Mouse (Mus musculus): ENCODE data around the gene Prr15l. TPM values are rescaled to one million over a fixed set of nuclear protein-coding genes. Genes with fewer than 3 reads are reported as not detected.

The Prr15l gene
- polyA plus RNA-seq, 1 experiment from 2014 or later, result 0.35 TPM

DNA sequence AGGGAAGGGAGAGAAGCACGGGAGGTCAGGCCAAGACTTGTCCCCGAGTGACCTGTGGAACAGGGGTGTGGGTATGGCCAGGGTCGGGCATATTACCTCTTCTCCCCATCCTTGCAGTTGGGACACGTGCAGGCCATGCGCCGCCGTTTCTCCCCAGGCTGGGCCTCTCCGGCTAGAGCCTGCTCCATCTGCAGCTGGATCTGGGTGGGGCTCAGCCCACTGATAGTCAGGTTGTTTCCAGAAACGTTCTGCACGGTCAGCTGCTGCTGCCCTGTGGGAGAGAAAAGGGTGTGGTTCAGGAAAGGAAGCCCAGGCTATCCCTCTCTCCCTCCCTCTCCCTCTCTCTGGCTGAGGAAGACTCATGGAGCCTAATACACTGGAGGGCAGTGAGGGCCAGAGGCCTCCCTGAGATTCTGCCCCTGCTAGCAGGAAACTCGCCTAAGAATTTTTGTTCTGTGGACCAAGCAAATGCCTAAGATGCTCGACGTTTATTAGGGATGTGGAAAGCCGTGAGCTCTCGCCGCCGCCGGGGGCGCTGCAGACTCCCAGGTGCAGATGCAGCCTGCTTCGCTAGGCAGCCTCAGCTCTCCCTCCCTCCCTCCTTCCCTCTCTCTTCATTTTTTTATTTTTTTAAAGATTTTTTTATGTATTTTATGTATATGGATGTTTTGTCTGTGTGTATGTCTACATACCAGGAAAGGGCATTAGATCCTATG is 28.3 kb downstream of the Prr15l start:
- Histone ChIP-seq H3K9me3 (no peaks in the 10 kb centered on the region), H3K27ac (replicated peaks) (no peak overlapping the region), H3K36me3 (peaks cover 80% of the 10 kb centered on the region), H3K4me3 (no peak overlapping the region), H3K27me3 (no peaks in the 10 kb centered on the region), H3K4me1 (replicated peaks) (no peaks in the 10 kb centered on the region), H3K4me2 (no peak overlapping the region), H3K9ac (no peak overlapping the region)
- 60% methylated on average over 20 of the region's 20 CpGs for WGBS
- no peak; the same call in 1 of the 2 replicates for ATAC-seq (ENCODE audit: low FRiP score, low read depth)

- Histone ChIP-seq H3K4me2 (no peak overlapping the region), H3K27me3 (no peaks in the 10 kb centered on the region), H3K36me3 (peaks cover 80% of the 10 kb centered on the region), H3K4me3 (no peak overlapping the region), H3K4me1 (replicated peaks) (no peaks in the 10 kb centered on the region), H3K27ac (replicated peaks) (no peak overlapping the region), H3K9ac (no peak overlapping the region), H3K9me3 (no peaks in the 10 kb centered on the region)
- ATAC-seq (ENCODE audit: low FRiP score, low read depth), result no peak
- WGBS, result 91% methylated on average over 10 of the region's 10 CpGs
Measured at GRCm38 (mm10) chr11:96957061-96957805, 29.3 kb downstream of the Prr15l start.

DNA sequence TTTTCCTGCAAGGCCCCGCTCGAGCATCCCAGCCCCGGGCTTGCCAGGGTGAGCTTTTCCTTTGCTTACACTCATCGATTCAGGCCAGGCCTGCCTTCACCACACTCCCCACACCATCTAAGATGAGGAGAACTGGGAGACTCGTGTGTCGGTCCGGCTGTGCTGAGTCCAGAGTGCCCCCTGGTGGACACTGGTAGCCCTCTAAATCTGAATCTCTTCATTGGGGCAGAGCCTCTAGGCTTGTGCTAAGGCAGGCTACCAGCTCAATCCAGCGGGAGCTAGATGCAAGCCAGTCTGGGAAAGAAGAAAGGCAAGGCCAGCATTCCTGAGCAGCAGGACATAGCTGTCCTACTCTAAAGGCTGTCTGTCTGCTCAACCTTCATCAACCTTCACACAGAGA is 35.7 kb downstream of the Prr15l start:
- Histone ChIP-seq H3K4me3 (no peak overlapping the region), H3K36me3 (peaks cover 40% of the 10 kb centered on the region), H3K9ac (no peak overlapping the region), H3K27me3 (no peaks in the 10 kb centered on the region), H3K9me3 (no peaks in the 10 kb centered on the region), H3K27ac (replicated peaks) (no peak overlapping the region), H3K4me2 (no peak overlapping the region), H3K4me1 (replicated peaks) (no peaks in the 10 kb centered on the region)
- 21% methylated on average over 8 of the region's 8 CpGs for WGBS
- ATAC-seq (ENCODE audit: low FRiP score, low read depth), result peak; percentile 74; the same call in 1 of the 2 replicates

- no peak overlapping the region for H3K9ac ChIP-seq
- no peak overlapping the region for H3K4me2 ChIP-seq
- WGBS, result 88% methylated on average over 3 of the region's 3 CpGs
- no peak overlapping the region for H3K27ac ChIP-seq (replicated peaks)
- no peaks in the 10 kb centered on the region for H3K27me3 ChIP-seq
- no peak overlapping the region for H3K4me3 ChIP-seq
- H3K9me3 ChIP-seq, result no peaks in the 10 kb centered on the region
- peaks cover 12% of the 10 kb centered on the region for H3K4me1 ChIP-seq (replicated peaks)
- no peak for ATAC-seq (ENCODE audit: low FRiP score, low read depth)
- H3K36me3 ChIP-seq, result peaks cover 17% of the 10 kb centered on the region
Measured at GRCm38 (mm10) chr11:96966172-96966571, 38.3 kb downstream of the Prr15l start.

DNA sequence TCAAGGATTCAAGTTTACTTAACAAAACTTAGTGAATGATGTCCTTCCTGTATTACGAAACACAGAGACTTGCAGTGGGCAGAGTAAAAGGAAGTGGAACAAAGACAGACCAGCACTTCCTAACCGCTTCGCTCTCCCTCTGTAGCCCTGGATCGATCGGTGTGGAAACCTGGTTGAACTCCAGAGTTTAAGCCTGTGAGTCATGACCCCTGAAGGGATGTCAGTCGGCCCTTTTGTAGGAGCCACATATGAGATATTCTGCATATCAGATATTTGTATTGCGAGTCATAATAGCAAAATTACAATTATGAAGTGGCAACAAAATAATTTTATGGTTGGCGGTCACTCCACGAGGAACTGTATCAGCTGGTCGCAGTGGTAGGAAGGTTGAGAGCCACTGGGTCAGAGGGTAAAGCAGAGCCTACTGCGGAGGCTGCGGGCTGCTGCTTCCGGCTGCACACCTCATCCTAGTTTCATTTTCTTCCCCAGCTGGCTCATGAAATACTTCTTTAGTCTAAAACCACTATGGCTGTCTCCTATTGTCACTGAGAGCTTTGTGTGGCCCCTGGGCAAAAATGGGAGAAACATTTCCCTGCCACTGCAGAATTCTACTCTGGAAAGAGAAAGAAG is 39.1 kb downstream of the Prr15l start:
- WGBS, result 88% methylated on average over 13 of the region's 13 CpGs
- Histone ChIP-seq H3K36me3 (peaks cover 10% of the 10 kb centered on the region), H3K27ac (replicated peaks) (no peak overlapping the region), H3K27me3 (no peaks in the 10 kb centered on the region), H3K4me2 (no peak overlapping the region), H3K9me3 (no peaks in the 10 kb centered on the region), H3K4me3 (no peak overlapping the region), H3K4me1 (replicated peaks) (peaks cover 12% of the 10 kb centered on the region), H3K9ac (no peak overlapping the region)
- ATAC-seq (ENCODE audit: low FRiP score, low read depth), result no peak

GRCm38 (mm10) chr11:96967544-96968269 is 39.8 kb downstream of the Prr15l start:
- H3K4me3 ChIP-seq, result no peak overlapping the region
- ATAC-seq (ENCODE audit: low FRiP score, low read depth), result no peak
- peaks cover 3% of the 10 kb centered on the region; the same call in 1 of the 2 replicates for H3K36me3 ChIP-seq
- no peak overlapping the region for H3K27ac ChIP-seq (replicated peaks)
- H3K4me1 ChIP-seq (replicated peaks), result peaks cover 18% of the 10 kb centered on the region
- H3K4me2 ChIP-seq, result no peak overlapping the region
- H3K9ac ChIP-seq, result no peak overlapping the region
- no peaks in the 10 kb centered on the region for H3K9me3 ChIP-seq
- no peaks in the 10 kb centered on the region for H3K27me3 ChIP-seq
- 88% methylated on average over 11 of the region's 11 CpGs for WGBS

- 78% methylated on average over 6 of the region's 6 CpGs for WGBS
- Histone ChIP-seq H3K27me3 (no peaks in the 10 kb centered on the region), H3K9ac (no peak overlapping the region), H3K9me3 (no peaks in the 10 kb centered on the region), H3K4me3 (no peak overlapping the region), H3K4me2 (no peak overlapping the region), H3K36me3 (no peaks in the 10 kb centered on the region), H3K4me1 (replicated peaks) (peaks cover 25% of the 10 kb centered on the region), H3K27ac (replicated peaks) (0 out of 2 replicates have a peak overlapping the region, but pooled peaks have one; percentile 53)
- no peak for ATAC-seq (ENCODE audit: low FRiP score, low read depth)
Measured at GRCm38 (mm10) chr11:96968476-96968875, 40.6 kb downstream of the Prr15l start.

DNA sequence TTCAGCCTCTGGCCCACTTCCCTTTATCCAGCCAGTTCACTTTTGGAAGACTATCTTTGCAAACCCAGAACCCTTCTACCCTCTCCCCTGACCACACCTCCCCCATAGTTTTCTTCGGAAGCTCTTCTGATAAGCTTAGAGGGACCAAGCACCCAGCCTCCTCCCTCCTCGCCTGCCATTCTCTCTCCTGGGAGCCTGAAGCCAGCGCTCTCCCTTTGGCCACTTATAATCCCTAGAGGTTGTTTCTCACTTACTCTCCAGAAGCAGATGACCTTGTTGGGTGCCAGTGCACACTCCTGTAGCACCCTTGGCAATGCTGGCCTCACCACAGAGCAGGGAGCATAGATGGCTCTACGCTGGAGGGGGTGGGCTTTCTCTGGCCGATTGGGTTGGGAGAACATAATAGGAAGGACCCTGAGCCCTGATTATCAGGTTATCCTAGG is 41.4 kb downstream of the Prr15l start:
- H3K4me2 ChIP-seq, result no peak overlapping the region
- WGBS, result 88% methylated on average over 5 of the region's 5 CpGs
- H3K9ac ChIP-seq, result no peak overlapping the region
- no peak; the same call in 1 of the 2 replicates for ATAC-seq (ENCODE audit: low FRiP score, low read depth)
- H3K4me3 ChIP-seq, result no peak overlapping the region
- H3K27ac ChIP-seq (replicated peaks), result peak overlapping the region; percentile 53
- H3K36me3 ChIP-seq, result no peaks in the 10 kb centered on the region
- H3K27me3 ChIP-seq, result no peaks in the 10 kb centered on the region
- no peaks in the 10 kb centered on the region for H3K9me3 ChIP-seq
- peaks cover 33% of the 10 kb centered on the region for H3K4me1 ChIP-seq (replicated peaks)

DNA sequence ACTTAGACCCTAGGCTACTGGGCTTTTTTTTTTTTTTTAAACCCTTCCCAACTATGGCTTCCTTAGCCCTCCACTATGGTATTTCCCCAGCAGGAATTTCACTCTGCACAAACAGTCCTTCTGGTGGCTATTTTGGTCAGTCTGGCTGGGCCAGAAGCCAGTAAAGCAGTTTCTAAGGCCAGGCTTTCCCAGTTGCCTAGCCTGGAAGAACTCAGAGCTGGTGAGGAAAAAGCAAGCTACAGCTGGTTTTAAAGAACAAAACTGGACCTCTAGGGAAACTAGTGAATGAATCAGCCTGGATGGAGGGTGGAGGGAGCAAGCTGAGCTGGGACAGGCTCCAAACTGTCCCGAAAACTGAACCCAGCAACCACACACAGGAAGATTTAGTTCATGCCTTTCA is 41.8 kb downstream of the Prr15l start:
- H3K9me3 ChIP-seq, result no peaks in the 10 kb centered on the region
- ATAC-seq (ENCODE audit: low FRiP score, low read depth), result no peak
- 48% methylated on average over 1 of the region's 1 CpGs for WGBS
- H3K4me2 ChIP-seq, result no peak overlapping the region
- no peaks in the 10 kb centered on the region for H3K27me3 ChIP-seq
- H3K9ac ChIP-seq, result no peak overlapping the region
- H3K36me3 ChIP-seq, result no peaks in the 10 kb centered on the region
- peak overlapping the region; percentile 53; the same call in 1 of the 2 replicates for H3K27ac ChIP-seq (replicated peaks)
- peaks cover 36% of the 10 kb centered on the region for H3K4me1 ChIP-seq (replicated peaks)
- no peak overlapping the region for H3K4me3 ChIP-seq

GRCm38 (mm10) chr11:96970341-96970740 is 42.4 kb downstream of the Prr15l start:
- WGBS, result 82% methylated on average over 3 of the region's 3 CpGs
- H3K27ac ChIP-seq (replicated peaks), result peak overlapping the region; percentile 53; the same call in 1 of the 2 replicates
- ATAC-seq (ENCODE audit: low FRiP score, low read depth), result no peak

DNA sequence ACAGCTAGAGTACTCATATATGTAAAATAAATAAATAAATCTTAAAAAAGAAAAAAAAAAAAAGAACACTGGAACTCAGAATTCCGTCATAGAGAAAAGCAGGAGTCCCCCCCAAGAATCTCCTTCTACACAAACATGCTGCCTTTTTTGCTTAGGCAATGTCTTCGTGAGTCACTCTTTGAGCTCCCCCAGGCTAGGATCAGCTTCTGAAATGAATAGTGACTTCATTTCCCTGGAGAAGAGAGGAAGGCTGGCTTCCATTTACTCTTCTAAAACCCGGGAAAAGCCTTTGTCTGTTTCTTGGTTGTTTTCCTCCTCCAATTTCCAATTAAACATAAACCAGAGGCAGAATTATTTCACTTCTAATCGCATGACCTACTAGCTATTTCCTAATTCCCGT is 45.0 kb downstream of the Prr15l start:
- Histone ChIP-seq H3K9ac (no peak overlapping the region), H3K27me3 (no peaks in the 10 kb centered on the region), H3K4me2 (no peak overlapping the region), H3K27ac (replicated peaks) (peak overlapping the region; percentile 61), H3K9me3 (no peaks in the 10 kb centered on the region), H3K4me3 (no peak overlapping the region), H3K36me3 (no peaks in the 10 kb centered on the region), H3K4me1 (replicated peaks) (peaks cover 51% of the 10 kb centered on the region)
- 61% methylated on average over 5 of the region's 5 CpGs for WGBS
- no peak for ATAC-seq (ENCODE audit: low FRiP score, low read depth)

More at GRCm38 (mm10) chr11:96970341-96970740, 42.4 kb downstream of the Prr15l start:
- H3K9ac ChIP-seq, result no peak overlapping the region
- no peak overlapping the region for H3K4me2 ChIP-seq
- H3K4me3 ChIP-seq, result no peak overlapping the region
- H3K27me3 ChIP-seq, result no peaks in the 10 kb centered on the region
- peaks cover 37% of the 10 kb centered on the region for H3K4me1 ChIP-seq (replicated peaks)
- H3K9me3 ChIP-seq, result no peaks in the 10 kb centered on the region
- no peaks in the 10 kb centered on the region for H3K36me3 ChIP-seq

Data from hindbrain, embryonic 15.5 days (tissue).